Mouse (Mus musculus) cerebellum, postnatal 14 days (tissue): ENCODE data around the gene Zic4.

Experiments used
- DNase-seq, 2 experiments: peaks; one replicate each; pipeline ENCODE4 v3.0.0; 2021; ENCODE audit warnings: mixed read lengths in 2 of 2

Gene Zic4

GRCm38 (mm10) chr9:91381284-91382110 is 19.3 kb downstream of the Zic4 start:
- peak; percentile 94 to 96 for DNase-seq

- no peak for DNase-seq
These were observed 19.8 kb downstream of the Zic4 start for GRCm38 (mm10) chr9:91382111-91382379.

GRCm38 (mm10) chr9:91382471-91383255 is 20.4 kb downstream of the Zic4 start:
- peak; percentile 67 to 73 for DNase-seq

DNA sequence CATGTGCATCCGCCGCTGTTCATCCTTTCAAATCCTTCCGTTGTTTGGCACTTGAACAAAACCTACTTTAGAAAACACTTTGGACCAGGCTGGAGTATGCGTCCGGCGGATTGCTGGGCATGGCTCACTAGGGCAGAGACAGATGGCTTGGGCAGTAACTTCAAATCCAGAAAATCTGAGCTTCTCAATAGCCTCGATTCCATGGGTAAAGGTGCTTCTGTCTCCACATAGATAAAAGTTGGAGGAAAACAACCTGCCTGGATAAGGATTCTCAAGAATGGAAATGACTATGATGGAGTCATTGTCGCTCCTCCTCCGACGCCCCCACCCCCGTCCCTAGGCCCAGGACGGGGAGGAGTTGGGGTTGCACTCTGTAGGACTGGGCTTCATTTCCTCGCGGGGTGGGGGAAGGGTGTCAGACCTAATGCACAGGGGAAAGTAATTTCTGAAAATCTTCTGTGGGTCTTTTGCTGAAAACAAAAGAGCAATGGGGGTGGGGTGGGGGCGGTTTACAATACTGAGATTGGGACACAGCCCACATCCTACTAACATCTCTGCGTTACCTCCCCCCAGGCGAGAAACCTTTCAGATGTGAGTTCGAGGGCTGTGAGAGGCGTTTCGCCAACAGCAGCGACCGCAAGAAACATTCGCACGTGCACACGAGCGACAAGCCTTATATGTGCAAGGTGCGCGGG is 21.4 kb downstream of the Zic4 start:
- DNase-seq = peak; percentile 82 to 85

- peak; percentile 74 to 78 for DNase-seq
These were observed 21.9 kb downstream of the Zic4 start for GRCm38 (mm10) chr9:91384136-91384500.

DNA sequence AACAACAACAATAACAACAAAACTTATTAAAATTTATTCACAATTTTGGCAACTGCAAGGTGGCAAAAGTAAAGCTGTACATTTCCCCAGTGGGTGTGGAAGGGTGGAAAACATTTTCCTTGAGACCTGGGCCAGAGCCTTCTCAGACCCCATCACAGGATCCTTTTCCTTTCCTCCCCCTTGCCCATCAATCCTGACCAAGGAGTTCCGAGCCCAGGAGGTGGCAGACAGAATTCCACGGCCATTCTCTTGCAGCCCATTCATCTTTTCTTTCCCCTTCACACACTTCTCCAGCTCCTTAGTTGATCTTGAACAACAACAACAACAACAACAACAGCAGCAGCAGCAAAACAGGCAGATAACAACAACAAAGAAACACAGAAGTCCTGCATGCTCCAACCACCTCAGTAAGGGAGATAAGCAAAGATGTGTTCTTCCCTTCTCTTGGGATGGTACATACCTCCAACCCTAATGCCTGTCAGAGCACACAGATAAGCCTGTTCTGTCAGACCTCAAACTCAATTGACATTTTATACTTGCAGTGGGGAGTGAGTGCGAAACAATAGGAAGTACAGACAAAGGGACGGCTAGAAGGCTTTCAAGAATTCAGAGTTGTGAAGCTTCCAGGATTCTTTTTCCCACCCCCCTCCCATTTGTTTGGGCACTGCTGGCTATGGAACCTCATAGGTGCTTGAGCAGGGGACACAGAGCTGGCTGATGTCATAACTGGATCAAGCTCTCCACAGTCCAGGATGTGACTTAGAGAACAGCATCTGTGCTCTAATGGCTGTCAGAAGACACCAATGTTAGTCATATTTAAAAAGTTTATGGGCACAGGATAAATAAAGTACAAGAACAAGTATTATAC is 22.7 kb downstream of the Zic4 start:
- peak; percentile 30 to 55 for DNase-seq

DNA sequence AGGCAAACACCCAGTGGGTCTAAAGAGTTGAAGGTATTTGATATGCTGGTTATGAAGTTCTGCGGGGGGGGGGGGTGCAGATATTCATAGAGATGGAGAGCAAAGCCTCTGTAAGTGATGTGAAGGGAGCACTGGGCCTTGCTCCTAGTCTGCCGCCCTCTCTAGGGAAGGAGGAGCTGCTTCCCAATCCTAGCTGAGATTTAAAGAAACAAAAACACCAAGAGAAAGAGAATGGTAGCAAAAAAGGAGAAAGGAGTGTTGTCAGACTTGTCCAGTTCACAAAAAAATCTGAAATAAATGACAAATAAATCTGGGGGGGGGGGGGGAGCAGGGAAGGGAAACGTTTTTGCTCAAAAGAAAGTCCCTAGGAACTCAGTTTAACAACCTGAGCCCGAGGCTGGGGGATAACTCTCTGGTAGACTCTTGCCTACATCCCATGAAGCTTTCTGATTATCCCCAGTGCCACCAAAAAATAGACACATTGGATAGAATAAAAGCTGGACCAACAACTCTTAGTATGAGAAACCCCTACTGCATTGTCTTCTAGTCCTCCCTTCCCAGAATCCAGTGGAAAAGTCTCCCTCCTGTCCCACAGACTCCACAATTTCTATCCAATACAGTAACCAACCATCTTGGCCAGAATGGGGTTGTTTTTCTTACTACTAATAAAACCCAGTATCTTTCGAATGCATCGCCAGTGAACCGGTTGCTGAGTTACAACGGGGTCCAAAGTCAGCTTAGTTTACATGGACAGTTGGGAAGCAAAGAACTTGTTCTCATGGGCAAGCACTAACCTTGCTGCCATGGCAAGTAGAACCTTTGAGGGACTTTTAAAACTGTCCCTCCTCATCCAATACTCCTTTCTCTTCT is 23.6 kb downstream of the Zic4 start:
- DNase-seq = peak; percentile 41 to 59

GRCm38 (mm10) chr9:91386502-91386890 is 24.3 kb downstream of the Zic4 start:
- DNase-seq = peak; percentile 74 to 77

GRCm38 (mm10) chr9:91386891-91387739 is 24.9 kb downstream of the Zic4 start:
- peak; percentile 66 to 75 for DNase-seq

DNA sequence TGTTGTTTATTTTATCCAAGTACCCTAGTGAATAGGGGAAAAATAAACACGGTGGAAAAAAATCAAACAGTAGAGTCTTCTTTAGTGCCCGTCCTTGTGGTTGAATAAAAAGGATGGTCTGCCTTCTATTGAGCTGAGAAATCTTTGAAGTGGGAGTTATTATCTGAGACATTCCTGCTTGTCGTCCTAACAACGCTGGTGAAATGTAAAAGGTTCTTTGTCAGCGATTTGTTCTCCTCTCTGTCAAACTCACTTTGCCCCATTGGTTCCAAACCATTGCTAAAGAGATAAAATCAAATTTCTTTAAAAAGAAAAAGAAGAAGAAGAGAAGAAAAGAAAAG is 25.5 kb downstream of the Zic4 start:
- peak in 1 of 2 experiments; percentile 8 for DNase-seq

DNA sequence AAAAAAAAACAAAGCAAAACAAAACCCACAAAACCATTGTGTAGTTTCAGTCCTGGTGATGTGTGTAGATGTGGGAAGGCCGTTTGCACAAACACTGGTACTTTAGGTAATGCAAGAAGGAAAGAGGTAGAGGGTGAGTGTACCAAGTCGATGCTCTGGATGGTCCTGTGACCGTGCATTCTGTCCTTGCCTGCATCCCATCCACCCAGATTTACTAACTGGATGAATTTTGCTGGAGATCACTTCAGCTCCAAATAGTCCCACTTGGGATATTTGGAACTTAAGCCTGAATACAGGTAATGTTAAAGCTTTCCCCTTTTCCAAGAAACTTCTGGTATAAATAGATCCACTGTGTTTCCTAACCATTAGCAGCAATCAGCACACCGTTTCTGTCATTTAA is 26.0 kb downstream of the Zic4 start:
- DNase-seq = peak; percentile 24 to 61

GRCm38 (mm10) chr9:91393376-91394068 is 31.3 kb downstream of the Zic4 start:
- peak; percentile 9 to 12 for DNase-seq

GRCm38 (mm10) chr9:91394211-91394646 is 32.0 kb downstream of the Zic4 start:
- peak; percentile 50 to 52 for DNase-seq

GRCm38 (mm10) chr9:91395066-91395772 is 33.0 kb downstream of the Zic4 start:
- peak; percentile 43 to 58 for DNase-seq

DNA sequence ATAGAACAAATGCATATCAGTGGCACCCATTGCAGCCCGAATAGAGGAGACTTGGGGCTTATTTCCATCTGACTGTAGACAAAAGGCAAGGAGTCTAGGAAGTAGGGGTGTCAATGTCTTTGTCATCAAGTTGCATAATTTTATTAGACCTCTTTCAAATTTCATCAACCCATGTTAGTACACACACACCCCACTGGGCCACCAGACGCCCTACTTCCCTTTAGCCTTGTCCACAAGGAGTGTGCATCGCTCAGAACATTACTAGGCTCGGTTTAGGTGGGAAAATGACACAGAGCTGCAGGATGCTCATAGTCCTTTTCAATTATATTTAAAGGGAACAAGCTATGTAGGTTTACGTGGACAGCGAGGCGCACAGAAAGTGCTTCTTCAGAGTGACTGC is 37.8 kb downstream of the Zic4 start:
- peak; percentile 29 to 41 for DNase-seq

DNA sequence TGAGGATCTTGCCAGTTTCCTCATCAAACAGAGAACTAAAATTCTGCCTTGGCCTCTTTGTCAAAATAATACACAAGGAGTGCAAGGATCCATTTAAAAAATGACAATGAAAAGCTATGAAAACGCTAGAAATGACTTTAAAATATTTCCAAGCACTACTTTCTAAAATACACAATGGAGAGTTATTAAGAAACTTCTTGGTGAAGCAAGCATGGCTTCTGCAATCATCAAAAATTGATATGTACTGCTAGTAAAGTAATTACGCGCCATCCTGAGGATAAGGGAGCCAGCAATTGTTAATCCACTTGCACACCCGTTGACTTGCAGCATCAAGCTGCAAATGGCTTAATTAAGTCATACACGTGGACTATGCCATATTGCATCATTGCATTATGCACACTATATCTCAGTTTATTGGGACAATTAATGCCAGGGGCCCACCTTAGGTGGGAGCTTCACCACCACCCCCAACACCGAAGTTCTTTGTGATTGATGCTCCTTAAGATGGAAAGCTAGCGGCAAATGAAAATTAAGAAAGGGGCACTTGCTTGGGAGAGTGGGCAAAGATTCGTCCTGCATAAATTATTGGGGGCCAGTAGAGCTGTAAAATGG is 38.4 kb downstream of the Zic4 start:
- peak; percentile 13 to 37 for DNase-seq

- peak; percentile 42 to 43 for DNase-seq
These were observed 39.3 kb downstream of the Zic4 start for GRCm38 (mm10) chr9:91401471-91401870.

DNA sequence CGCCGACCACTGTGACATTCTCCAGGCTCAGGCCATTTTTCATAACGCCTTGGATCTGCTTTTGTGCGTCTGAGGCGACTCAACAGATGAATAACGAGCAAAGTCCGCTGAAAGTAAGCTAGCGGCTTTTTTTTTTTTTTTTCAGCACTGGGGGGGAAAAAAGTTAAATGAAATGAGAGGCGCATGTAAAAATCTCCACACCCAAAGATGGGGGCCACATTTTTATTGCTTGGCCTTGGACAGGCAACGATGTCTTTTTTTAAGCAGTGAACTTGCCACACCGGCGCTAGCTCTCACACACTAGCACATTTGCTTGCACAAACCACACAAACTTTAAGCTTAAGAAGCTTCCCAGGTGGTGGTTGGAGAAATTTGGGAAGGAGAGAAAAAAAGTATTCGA is 42.0 kb downstream of the Zic4 start:
- DNase-seq = peak in 1 of 2 experiments; percentile 55
